Mouse (Mus musculus) T-helper 17 cell (primary cell): Measurements from ENCODE around the gene Nupr1l.
"Not testable (repeated sequence)": the region's sequence is repeated elsewhere in the genome, so short reads cannot be mapped to it uniquely, and the experiment has no call there.

Experiments
- in situ Hi-C, 2 experiments: fragments of 300-600 bp; cut with MboI, MseI; formaldehyde crosslinking; loops; 1 replicate in 1 of 2; 2 replicates in 1 of 2; pipeline ENCODE4 v1.15.1; 2025; ENCODE audit warnings: high pct_unique_total_duplicates in 2 of 2

Gene Nupr1l

DNA sequence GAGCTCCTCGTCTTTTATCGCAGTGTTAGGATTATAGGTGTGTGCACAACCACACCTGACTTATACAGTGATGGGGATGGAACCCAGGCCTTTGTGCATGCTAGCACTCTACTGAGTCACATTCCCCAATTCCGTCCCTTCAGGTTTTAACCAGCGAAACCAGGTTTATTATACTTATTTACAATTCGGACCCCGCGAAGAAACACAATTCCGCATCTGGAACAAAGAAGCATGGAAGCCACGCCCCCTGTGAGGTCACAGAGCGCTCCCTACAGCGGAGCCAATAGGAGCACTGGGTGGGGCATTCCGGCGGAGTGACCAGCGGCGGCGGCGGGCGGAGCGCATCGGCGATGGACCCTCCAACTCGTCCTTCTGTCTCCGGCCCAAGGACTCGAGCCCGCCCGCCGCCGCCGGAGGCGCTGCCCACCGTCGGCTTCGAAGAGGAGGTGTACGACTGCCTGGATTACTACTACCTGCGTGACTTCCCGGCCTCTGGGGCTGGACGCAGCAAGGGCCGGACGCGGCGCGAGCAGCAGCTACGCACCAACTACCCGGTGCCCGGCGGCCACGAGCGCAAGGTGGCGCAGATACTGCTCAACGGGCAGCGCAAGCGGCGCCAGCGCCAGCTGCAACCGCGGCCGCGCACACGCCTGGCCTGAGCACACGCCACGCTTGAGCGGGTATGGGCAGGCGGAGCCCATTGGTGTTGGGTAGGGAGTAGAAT is at the start of gene Nupr1l:
Gene Nupr1l, plus strand, starts transcription at position 299 of the 724 bp plus-strand sequence.
- in situ Hi-C loops = no loop called here

DNA sequence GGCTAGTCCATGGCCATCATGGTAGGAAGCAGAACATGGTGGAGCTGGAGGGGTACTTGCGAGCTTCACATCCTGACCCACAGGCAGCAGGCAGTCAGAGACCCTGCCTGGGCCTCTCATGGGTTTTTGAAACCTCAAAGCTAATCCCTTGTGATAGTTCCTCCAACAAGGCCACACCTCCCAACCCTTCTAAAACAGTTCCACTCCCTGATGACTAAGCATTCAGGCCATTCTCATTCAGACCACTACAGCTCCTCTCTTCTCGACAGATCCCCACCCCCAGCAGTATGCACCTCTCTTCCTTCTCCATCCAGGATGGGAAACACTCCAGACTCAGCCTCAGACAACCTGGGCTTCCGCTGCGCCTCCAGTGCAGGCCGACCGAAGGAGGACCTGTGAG is 46.0 kb upstream of the Nupr1l start:
- in situ Hi-C loops = loop anchor here in 1 of 2 experiments (10.0 to 25.0 kb wide), 2 partner anchors 258 to 675 kb away; no protein-coding TSS in a partner anchor

DNA sequence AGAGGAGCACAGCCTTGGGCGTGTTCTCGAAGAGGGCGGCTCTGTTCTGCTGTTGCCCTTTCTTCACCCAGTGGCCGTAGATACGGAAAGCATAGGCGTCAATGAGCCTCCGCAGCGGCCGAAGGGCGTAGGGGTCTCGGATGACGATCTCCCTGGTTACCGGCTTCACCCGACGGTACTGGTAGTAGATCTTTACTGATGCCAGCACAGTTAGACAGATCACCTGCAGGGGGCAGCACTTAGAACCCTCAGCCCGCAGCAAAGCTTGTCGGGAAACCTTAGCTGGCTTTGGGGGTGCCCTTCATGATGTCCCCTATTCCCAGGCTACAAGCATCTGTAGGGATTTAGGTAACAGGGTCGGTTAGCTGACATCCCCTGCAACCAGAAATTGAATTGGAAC is 43.9 kb upstream of the Nupr1l start:
- in situ Hi-C loops = loop anchor here in 1 of 2 experiments (10.0 to 25.0 kb wide), 2 partner anchors 260 to 677 kb away; no protein-coding TSS in a partner anchor

DNA sequence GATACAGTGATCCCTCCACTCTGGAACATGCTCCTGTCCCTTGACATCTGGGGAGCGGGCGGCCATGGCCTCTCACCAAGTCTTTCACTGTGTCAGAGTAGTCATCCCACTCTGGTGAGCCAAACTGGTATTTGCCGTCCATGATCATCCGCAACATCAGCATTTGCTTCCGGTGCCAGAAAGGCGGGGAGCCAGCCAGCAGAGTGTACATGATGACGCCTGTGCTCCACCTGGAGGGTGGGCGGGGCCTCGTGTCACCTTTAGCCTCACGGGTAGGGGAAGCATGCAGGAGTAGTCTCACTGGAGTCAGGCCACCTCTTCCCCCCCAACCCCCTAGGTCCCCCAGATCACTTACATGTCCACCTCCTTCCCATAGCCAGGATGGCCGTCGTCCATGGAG is 42.5 kb upstream of the Nupr1l start:
- in situ Hi-C loops = loop anchor here (5.0 to 25.0 kb wide), 3 partner anchors 261 to 679 kb away; no protein-coding TSS in a partner anchor

DNA sequence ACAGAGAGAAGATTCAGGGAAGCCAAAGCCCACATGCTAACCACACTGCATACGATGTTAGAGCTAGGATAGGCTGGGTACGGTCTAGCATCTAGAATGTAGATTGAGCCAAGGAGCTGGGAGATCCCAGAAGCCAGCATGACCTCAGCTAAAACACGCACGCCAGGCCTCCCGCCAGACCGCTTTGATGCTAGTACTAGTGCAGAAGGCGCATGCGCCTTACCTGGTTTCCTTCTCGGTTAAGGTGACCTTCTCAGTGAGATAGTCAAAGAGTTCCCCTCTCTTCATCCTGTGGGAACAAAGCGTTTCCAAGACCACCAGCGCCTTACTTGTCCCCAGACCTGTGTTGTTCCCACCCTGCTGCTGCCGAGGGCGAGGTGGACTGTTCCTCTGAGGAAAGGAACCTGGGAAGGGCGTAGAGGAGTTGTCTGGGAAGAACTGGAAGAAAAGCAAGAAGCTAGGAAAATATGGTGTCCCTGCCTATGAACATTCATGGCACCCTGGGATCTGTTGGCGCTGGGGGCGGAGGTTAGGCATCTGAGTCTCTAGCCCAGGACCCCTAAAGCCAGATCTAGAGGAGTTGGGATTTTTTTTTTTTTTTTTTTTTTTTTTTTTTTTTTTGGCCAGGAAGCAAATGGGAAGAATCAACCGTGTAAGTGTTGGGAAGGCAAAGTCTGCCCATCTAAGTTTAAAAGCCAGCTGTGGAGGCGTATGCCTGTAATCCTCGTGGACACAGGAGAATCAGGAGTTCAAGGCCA is 38.9 kb upstream of the Nupr1l start:
- in situ Hi-C loops = loop anchor here (5.0 to 25.0 kb wide), 3 partner anchors 265 to 682 kb away; no protein-coding TSS in a partner anchor

DNA sequence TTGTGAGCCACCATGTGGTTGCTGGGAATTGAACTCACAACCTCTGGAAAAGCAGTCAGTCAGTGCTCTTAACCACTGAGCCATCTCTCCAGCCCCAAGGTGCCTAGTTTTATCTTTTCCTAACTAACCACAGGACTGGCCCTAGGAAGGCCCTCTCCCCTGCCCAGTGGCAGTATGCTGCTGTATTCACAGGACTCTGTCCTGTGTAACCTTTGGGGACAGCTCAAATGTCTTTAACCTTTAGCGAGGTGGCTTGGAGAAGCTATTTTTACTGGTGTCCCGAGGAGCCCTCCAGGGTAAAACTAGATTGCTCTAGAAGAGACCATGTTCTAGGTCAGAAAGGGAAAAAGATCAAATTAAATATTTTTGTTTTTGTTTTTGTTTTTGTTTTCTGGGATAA is 37.1 kb upstream of the Nupr1l start:
- in situ Hi-C loops = loop anchor here in 1 of 2 experiments (25.0 kb wide), 1 partner anchor 684 kb away; no protein-coding TSS in a partner anchor

DNA sequence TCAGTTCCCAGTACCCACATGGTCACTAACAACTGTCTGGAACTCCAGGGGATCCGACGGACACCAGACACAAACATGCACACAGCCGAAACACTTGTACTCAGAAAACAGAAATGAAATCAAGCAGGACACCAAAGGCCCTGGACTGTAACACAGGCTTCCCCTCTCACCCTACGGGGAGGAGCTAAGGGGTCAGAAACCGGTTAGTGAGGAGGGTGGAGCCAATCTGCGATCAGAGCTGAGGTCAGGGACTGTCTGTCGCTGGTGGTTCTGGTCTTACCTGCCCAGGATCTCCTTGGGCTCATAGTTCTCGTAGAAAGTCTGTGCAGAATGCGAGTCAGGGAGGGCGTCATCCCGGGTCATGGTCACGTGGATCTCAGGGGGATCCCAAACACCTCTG is 34.4 kb upstream of the Nupr1l start:
- in situ Hi-C loops = loop anchor here in 1 of 2 experiments (25.0 kb wide), 1 partner anchor 687 kb away; no protein-coding TSS in a partner anchor

DNA sequence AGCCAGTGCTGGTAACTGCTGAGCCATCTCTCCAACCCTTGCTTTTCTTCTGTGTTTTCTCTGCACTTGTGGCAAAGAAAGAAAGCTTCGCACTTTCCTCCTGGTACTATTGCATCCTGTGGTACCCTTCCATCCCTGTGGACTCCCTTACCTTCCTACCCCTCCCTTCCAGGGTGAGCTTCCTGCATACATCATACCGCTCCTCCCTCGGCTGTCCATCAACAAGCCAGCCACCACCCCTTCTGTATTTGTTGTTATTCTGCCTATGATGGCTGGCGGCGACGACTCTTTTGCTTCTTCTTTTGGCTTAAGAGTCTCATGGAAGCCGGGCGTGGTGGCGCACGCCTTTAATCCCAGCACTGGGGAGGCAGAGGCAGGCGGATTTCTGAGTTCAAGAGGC is 33.2 kb upstream of the Nupr1l start:
- in situ Hi-C loops = no loop called here

DNA sequence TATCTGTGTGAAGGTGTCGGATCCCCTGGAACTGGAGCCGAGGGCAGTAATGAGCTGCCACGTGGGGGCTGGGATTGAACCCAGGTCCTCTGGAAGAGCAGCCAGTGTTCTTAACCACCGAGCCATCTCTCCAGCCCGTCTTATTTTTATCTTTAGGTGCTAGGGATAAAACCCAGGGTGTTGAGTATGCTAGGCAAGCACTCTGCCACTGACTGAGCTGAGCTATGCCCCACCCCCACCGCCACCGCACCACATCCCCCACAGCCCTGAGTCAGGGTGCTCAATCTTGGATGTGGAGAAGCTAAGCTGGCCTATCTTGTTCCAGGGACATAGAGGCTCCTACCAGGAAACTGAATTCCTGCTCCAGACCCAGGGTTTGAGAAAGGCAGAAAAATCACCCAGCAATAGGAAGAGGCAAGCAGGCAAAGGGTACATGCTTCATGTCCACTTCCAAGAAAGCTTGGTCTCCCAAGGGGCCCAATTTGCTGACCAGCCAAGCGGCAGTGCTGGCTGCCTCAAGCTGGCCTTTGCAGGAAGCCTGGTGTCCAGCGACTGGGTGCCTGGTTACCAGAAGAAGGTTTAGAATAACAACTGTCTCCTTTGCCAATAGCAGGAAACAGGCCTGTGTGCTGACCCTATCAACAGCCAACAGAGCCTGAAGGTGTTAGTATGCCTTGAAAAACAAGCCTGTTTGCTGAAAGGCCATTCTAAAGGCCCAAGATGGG is 30.4 kb upstream of the Nupr1l start:
- in situ Hi-C loops = no loop called here

DNA sequence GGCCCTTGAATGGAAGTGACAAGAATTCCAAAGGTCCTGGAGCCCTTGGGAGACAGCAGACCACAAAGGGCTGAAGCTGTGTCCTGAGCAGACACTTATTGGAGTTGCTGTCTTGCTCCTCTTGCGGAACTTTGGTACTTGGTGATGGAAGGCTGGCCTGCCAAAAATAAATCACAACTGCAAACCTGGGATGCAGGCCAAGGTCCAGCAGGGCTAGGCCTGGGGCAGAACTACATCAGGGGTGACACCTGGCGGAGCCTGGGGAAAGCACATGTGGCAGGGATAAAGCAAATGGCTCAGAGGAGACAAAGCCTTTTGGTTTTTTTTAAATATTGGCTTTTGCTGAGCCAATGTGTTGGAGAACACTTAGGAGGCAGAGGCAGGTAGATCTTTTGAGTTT is 29.4 kb upstream of the Nupr1l start:
- in situ Hi-C loops = no loop called here

DNA sequence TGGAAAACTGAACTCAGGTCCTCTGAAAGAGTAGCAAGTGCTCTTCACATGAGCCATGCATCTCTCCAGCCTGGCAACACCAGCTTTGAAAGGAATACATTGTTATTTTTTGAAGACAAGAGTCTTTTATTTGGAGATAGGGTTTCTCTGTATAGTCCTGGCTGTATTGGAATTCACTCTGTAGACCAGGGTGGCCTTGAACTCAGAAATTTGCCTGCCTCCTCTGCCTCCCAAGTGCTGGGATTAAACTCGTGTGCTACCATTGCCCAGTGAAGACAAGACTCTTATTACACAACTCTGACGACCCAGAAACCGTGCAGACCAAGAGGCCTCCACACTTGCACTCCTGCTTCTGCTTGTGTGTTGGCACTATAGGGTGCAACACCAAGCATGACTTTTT is 28.5 kb upstream of the Nupr1l start:
- in situ Hi-C loops = no loop called here

DNA sequence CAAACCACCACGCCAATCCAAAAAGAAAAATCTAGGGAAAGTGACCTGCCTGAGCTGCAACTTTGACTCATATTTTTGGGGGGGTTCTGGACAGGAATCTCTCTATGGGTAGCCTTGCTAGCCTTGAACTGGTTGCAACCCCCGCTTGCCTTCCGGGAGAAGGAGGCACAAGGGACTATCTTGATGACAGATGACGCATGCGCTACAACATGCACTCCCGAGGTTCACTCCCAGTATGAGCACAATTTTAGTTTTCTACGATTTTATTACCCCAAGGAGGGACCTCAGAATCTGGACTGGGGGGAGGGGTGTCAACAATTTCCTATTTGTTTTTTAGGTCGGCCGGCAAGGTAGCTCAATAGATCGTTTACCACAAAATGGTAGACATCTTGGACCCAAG is 22.1 kb upstream of the Nupr1l start:
- in situ Hi-C loops = no loop called here

DNA sequence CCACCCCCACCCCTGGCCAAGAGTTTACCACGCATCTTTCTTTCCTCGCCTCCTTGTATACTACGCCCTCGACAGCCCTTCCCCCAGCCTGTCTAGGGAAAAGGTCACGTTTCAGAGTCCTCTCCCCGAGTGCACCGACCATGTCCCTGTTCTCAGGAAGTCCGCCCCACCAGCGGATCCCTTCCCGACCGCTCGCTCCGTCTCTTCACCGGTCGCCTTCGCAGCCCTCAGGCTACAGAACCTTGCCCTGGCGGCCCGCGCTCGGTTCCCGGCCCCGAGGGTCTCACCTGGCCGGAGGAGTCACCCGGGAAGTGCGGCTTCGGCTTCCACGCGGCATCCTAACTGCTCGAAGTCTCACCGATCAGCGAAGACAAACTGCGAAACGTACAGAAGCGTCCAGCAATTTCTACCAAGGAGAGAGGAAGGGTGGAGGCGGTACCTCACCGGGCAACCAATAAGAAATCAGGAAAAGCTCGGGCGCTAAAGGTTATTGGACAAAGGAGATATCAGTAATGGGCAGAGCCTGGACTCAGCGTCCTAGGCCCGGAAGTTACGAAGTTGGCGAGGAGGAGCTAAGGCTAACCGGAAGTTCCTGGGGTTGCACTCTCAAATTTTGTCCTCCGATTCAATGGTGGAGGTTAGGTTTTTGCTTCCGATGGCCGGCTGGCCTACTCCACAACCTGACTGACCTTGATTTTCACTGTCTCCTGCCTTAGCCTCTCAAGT is 21.3 kb upstream of the Nupr1l start, which contains the start of gene Chchd2:
Gene Chchd2, minus strand, starts transcription at position 560 of the 726 bp plus-strand sequence.
- in situ Hi-C loops = no loop called here

DNA sequence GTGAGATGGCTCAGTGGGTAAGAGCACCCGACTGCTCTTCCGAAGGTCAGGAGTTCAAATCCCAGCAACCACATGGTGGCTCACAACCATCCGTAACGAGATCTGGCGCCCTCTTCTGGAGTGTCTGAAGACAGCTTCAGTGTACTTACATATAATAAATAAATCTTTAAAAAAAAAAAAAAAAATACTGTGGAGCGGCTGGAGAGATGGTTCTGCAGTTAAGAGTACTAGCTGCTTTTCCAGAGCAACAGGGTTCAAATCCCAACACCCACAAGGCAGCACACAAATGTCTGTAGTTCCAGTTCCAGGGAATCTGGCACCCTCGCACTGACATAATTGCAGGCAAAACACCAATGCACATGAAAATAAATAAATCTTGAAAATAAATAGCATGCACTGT is 17.9 kb upstream of the Nupr1l start:
- in situ Hi-C loops = not testable (repeated sequence)

DNA sequence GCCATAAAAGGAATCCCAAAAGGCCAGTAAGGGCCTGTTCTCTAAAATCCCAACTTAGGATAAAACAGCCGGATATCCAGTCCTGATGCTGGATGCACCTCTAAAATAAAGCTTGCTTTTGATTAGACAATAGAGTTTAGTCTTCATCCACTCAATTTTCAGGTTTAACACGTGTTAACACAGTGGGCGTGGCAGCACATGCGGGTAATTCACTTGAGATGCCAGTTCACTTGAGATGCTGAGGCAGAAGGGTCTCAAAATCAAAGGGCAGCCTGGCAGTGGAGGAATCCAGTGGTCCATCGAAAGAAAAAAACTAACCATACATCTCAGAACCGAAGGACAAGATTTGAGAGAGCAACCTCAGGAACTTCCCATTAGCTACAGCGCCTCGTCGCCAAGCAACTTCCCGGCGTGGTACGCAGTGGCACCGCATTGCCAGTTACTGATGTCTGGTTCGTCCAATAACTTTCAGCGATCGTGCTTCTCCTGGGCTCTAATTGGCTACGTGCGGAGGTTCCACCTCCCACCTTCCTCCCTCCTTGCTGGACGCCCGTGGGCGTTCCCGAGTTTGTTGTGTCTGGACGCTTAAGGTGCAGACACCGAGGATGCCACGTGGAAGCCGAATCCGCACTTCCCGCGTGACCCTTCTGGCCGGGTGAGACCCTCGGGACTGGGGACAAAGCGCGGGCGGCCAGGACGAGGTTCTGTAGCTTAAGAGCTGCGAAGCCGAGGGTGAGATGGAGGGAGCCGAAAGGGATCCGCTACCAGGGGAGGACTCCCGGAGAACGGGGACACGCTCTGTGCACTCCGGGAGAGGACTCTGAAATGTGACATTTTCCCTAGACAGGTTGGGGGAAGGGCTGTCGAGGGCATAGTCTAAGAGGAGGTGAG is 12.9 kb upstream of the Nupr1l start, which contains the start of gene Zbed5:
Gene Zbed5, plus strand, starts transcription at position 526 of the 891 bp plus-strand sequence.
- in situ Hi-C loops = no loop called here

DNA sequence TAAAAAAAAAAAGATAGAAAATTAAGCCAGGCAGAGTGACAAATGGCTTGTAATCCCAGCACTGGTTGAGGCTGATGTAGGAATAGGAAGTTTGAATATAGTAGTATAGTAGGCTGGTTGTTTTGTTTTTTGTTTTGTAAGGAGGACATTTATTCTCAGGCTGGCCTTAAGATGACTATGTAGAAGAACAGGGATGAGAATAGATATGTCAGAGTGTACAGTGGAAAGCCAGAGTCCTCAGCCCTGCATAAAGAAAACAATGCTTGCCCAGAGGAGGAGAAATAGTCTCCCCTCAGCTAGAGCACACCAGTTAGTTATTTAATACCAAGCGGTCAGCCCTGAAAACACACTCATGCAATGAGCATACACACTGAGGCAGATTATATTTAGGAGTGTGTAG is 9.9 kb upstream of the Nupr1l start, which contains the start of gene Phkg1:
Gene Phkg1, minus strand, starts transcription at position 101 of the 400 bp plus-strand sequence.
- in situ Hi-C loops = no loop called here

DNA sequence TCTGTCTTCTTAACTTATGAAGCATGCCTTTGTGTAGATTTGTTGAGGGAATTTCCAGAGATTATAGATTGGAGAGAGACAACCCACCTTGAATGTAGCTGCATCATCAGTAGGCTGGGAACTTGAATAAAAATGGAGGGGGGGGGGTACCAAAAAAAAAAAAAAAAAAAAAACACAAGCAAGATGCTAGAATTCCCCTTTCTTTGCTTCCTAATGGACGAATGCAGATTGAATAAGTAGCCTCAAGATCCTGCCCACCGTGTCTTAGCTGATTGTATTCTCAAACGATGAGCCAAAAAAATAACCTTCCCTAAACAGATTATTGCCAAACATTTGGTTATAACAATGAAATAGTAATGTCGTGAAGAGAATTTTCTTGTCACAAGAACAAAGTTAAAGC is 565 bp upstream of the Nupr1l start:
- in situ Hi-C loops = no loop called here

DNA sequence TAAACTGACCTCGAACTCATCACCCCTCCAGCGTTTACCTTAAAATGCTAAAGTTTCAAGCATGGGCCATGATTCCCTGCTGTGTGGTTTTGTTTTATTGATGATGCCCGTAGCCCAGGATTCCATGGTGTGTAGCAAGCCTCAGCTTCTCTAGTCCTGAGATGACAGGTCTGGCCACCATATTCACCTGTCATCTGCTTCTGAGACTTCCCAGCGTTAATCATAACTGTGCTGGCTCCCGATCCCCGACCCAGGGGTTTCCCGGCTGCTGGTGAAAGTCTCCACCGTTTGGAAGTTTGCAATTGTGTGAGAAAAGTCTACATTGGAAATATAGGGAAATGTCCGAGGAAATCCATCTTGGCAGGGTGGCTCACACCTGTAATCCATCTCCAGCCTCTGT is 807 bp downstream of the Nupr1l start:
- in situ Hi-C loops = no loop called here

DNA sequence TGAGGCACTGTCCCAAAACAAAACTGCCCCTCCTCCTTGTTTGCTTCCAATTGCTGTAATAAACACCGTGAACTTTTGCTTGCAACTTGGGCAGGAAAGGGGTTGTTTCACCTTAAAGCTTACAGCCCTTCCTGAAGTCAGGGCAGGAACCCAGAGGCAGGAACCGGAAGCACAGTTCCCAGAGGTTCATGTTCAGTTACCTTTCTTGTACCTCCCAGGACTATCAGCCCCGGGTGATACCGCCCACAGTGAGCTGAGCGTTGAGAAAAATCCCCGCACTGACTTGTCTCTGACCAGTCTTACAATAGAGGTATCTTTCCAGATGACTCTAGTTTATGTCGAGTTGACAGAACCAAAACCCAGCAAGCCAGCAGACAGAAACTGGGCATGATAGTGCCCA is 1.3 kb downstream of the Nupr1l start:
- in situ Hi-C loops = no loop called here

DNA sequence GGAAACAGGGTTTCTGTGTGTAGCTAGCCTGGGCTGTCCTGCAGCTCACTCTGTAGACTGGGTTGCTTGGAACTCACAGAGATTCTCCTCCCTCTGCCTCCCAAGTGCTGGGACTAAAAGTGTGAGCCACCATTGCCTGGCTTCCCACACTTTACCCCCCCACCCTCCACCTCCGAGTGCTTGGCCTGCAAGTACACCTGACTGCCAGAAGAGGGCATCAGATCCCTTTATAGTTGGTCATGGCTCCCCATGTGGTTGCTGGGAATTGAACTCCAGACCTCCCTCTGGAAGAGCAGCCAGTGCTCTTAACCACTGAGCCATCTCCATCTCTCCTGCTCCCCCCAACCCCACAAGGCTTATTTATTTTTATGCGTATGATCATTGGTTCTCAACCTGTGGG is 5.7 kb downstream of the Nupr1l start:
- in situ Hi-C loops = no loop called here
